Mouse (Mus musculus): ENCODE measurements at regions not wholly inside any gene's neighbourhood (a gene's known extent, or its start where the extent isn't known, plus 50 kb on each side); places are given as distances from the start of the nearest gene placed in this dataset.

- Histone ChIP-seq H3K4me1 (peaks cover 27% of the 10 kb centered on the region), H3K36me3 (replicated peaks) (no peaks in the 10 kb centered on the region), H3K9me3 (no peaks in the 10 kb centered on the region), H3K27me3 (ENCODE audit: poor library complexity, severe bottlenecking) (no peaks in the 10 kb centered on the region), H3K4me3 (no peak overlapping the region), H3K27ac (peak overlapping the region; percentile 76)
- DNase-seq (ENCODE audit: extremely low spot score, low spot score), result no peak
- 76% methylated on average over 8 of the region's 8 CpGs for WGBS
Measured at GRCm38 (mm10) chr15:59174893-59175531, 285.9 kb downstream of the Gm49356 start.

GRCm38 (mm10) chr15:59180076-59180475 lies 291.0 kb downstream of the Gm49356 start:
- WGBS, result 87% methylated on average over 3 of the region's 3 CpGs
- Histone ChIP-seq H3K36me3 (replicated peaks) (no peaks in the 10 kb centered on the region), H3K9me3 (no peaks in the 10 kb centered on the region), H3K4me1 (peaks cover 2% of the 10 kb centered on the region), H3K27ac (no peak overlapping the region), H3K4me3 (no peak overlapping the region), H3K27me3 (ENCODE audit: poor library complexity, severe bottlenecking) (no peaks in the 10 kb centered on the region)
- no peak for DNase-seq (ENCODE audit: extremely low spot score, low spot score)

GRCm38 (mm10) chr15:59184461-59184860 lies 295.4 kb downstream of the Gm49356 start:
- Histone ChIP-seq H3K4me3 (no peak overlapping the region), H3K36me3 (replicated peaks) (no peaks in the 10 kb centered on the region), H3K27me3 (ENCODE audit: poor library complexity, severe bottlenecking) (peaks cover 4% of the 10 kb centered on the region; the same call in 1 of the 2 replicates), H3K4me1 (peaks cover 18% of the 10 kb centered on the region), H3K9me3 (no peaks in the 10 kb centered on the region), H3K27ac (no peak overlapping the region)
- WGBS, result 92% methylated on average over 9 of the region's 9 CpGs
- DNase-seq (ENCODE audit: extremely low spot score, low spot score), result no peak

GRCm38 (mm10) chr15:59187566-59187965 lies 298.5 kb downstream of the Gm49356 start:
- peak overlapping the region; percentile 76; the same call in 1 of the 2 replicates for H3K27ac ChIP-seq
- no peaks in the 10 kb centered on the region for H3K9me3 ChIP-seq
- peaks cover 4% of the 10 kb centered on the region; the same call in 1 of the 2 replicates for H3K27me3 ChIP-seq (ENCODE audit: poor library complexity, severe bottlenecking)
- no peak overlapping the region for H3K4me3 ChIP-seq
- no peaks in the 10 kb centered on the region for H3K36me3 ChIP-seq (replicated peaks)
- H3K4me1 ChIP-seq, result peaks cover 18% of the 10 kb centered on the region
- 87% methylated on average over 4 of the region's 4 CpGs for WGBS
- DNase-seq (ENCODE audit: extremely low spot score, low spot score), result no peak

GRCm38 (mm10) chr15:59188371-59188770 lies 299.3 kb downstream of the Gm49356 start:
- no peaks in the 10 kb centered on the region for H3K9me3 ChIP-seq
- DNase-seq (ENCODE audit: extremely low spot score, low spot score), result no peak
- H3K27ac ChIP-seq, result peak overlapping the region; percentile 76
- H3K27me3 ChIP-seq (ENCODE audit: poor library complexity, severe bottlenecking), result peaks cover 4% of the 10 kb centered on the region; the same call in 1 of the 2 replicates
- H3K36me3 ChIP-seq (replicated peaks), result no peaks in the 10 kb centered on the region
- 42% methylated on average over 4 of the region's 4 CpGs for WGBS
- H3K4me1 ChIP-seq, result peaks cover 18% of the 10 kb centered on the region
- no peak overlapping the region for H3K4me3 ChIP-seq

- Histone ChIP-seq H3K27me3 (ENCODE audit: poor library complexity, severe bottlenecking) (peaks cover 4% of the 10 kb centered on the region; the same call in 1 of the 2 replicates), H3K4me1 (peaks cover 29% of the 10 kb centered on the region), H3K4me3 (no peak overlapping the region), H3K36me3 (replicated peaks) (no peaks in the 10 kb centered on the region), H3K27ac (no peak overlapping the region), H3K9me3 (no peaks in the 10 kb centered on the region)
- WGBS, result 88% methylated on average over 5 of the region's 5 CpGs
- DNase-seq (ENCODE audit: extremely low spot score, low spot score), result no peak
Measured at GRCm38 (mm10) chr15:59190511-59190910, 301.4 kb downstream of the Gm49356 start.

- Histone ChIP-seq H3K36me3 (replicated peaks) (no peaks in the 10 kb centered on the region), H3K9me3 (no peaks in the 10 kb centered on the region), H3K4me1 (peaks cover 42% of the 10 kb centered on the region), H3K27ac (peak overlapping the region; percentile 72), H3K27me3 (ENCODE audit: poor library complexity, severe bottlenecking) (no peaks in the 10 kb centered on the region), H3K4me3 (no peak overlapping the region)
- 60% methylated on average over 10 of the region's 10 CpGs for WGBS
- DNase-seq (ENCODE audit: extremely low spot score, low spot score), result no peak
Measured at GRCm38 (mm10) chr15:59194421-59194820, 305.3 kb downstream of the Gm49356 start.

GRCm38 (mm10) chr15:59196351-59196750 lies 307.3 kb downstream of the Gm49356 start:
- no peaks in the 10 kb centered on the region for H3K27me3 ChIP-seq (ENCODE audit: poor library complexity, severe bottlenecking)
- H3K9me3 ChIP-seq, result no peaks in the 10 kb centered on the region
- WGBS, result 86% methylated on average over 5 of the region's 5 CpGs
- no peak overlapping the region for H3K4me3 ChIP-seq
- no peaks in the 10 kb centered on the region for H3K36me3 ChIP-seq (replicated peaks)
- H3K27ac ChIP-seq, result peak overlapping the region; percentile 86
- no peak for DNase-seq (ENCODE audit: extremely low spot score, low spot score)
- peaks cover 42% of the 10 kb centered on the region for H3K4me1 ChIP-seq

GRCm38 (mm10) chr15:59197455-59198391 lies 308.6 kb downstream of the Gm49356 start:
- Histone ChIP-seq H3K4me3 (peak overlapping the region; percentile 25), H3K27ac (peak overlapping the region; percentile 86), H3K9me3 (no peaks in the 10 kb centered on the region), H3K27me3 (ENCODE audit: poor library complexity, severe bottlenecking) (no peaks in the 10 kb centered on the region), H3K4me1 (peaks cover 48% of the 10 kb centered on the region), H3K36me3 (replicated peaks) (no peaks in the 10 kb centered on the region)
- WGBS, result 28% methylated on average over 7 of the region's 7 CpGs
- peak; percentile 33 for DNase-seq (ENCODE audit: extremely low spot score, low spot score)

GRCm38 (mm10) chr15:59201386-59201785 lies 312.3 kb downstream of the Gm49356 start:
- Histone ChIP-seq H3K27me3 (ENCODE audit: poor library complexity, severe bottlenecking) (no peaks in the 10 kb centered on the region), H3K4me3 (no peak overlapping the region), H3K4me1 (peaks cover 38% of the 10 kb centered on the region), H3K36me3 (replicated peaks) (no peaks in the 10 kb centered on the region), H3K27ac (no peak overlapping the region), H3K9me3 (no peaks in the 10 kb centered on the region)
- WGBS, result 93% methylated on average over 7 of the region's 7 CpGs
- DNase-seq (ENCODE audit: extremely low spot score, low spot score), result no peak

- DNase-seq (ENCODE audit: extremely low spot score, low spot score), result no peak
- peak overlapping the region; percentile 62; the same call in 1 of the 2 replicates for H3K27ac ChIP-seq
- H3K4me3 ChIP-seq, result no peak overlapping the region
- H3K4me1 ChIP-seq, result peaks cover 32% of the 10 kb centered on the region
- H3K27me3 ChIP-seq (ENCODE audit: poor library complexity, severe bottlenecking), result no peaks in the 10 kb centered on the region
- no peaks in the 10 kb centered on the region for H3K9me3 ChIP-seq
- H3K36me3 ChIP-seq (replicated peaks), result no peaks in the 10 kb centered on the region
- 86% methylated on average over 19 of the region's 19 CpGs for whole genome bisulfite sequencing
Measured at GRCm38 (mm10) chr15:59201894-59202670, 313.0 kb downstream of the Gm49356 start.

- peak overlapping the region; percentile 53; the same call in 1 of the 2 replicates for H3K27ac ChIP-seq
- H3K4me1 ChIP-seq, result peaks cover 20% of the 10 kb centered on the region
- H3K9me3 ChIP-seq, result no peaks in the 10 kb centered on the region
- no peaks in the 10 kb centered on the region for H3K27me3 ChIP-seq (ENCODE audit: poor library complexity, severe bottlenecking)
- 83% methylated on average over 17 of the region's 17 CpGs for WGBS
- DNase-seq (ENCODE audit: extremely low spot score, low spot score), result no peak
- H3K4me3 ChIP-seq, result no peak overlapping the region
- no peaks in the 10 kb centered on the region for H3K36me3 ChIP-seq (replicated peaks)
Measured at GRCm38 (mm10) chr15:59203097-59203849, 314.2 kb downstream of the Gm49356 start.

Measured in forebrain, embryonic 10.5 days (tissue).